Mouse (Mus musculus) heart, postnatal 14 days (tissue): ENCODE results near the gene Cfap45. TPM values are rescaled to one million over a fixed set of nuclear protein-coding genes. Genes with fewer than 3 reads are reported as not detected.
A peak's percentile ranks its signal among the peaks of the same experiment; 100 is the strongest.

Source experiments
- DNase-seq, 2 experiments: peaks; one replicate each; pipeline ENCODE4 v3.0.0; 2021 to 2022
- intact Hi-C: fragments of 180-260 bp; cut with DNase I; formaldehyde crosslinking; loops from one replicate; pipeline ENCODE4 v1.15.1; 2025
- long read RNA-seq, 2 experiments: library from polyadenylated mRNA; stranded (forward); transcript quantifications; one replicate each; pipeline ENCODE4 v2.0.0; 2021
- total RNA-seq, 2 experiments: library from RNA; stranded (reverse); gene quantifications; 2 replicates each; pipeline ENCODE4 v1.2.3; 2021

Gene Cfap45
- 1 to 10 TPM in 1 of 2 experiments, under 1 TPM in 1; 0.63 to 2.0 TPM for total RNA-seq
- long read RNA-seq, experiment 1, partial matches to known transcripts = 2 of 2 reads
- long read RNA-seq, experiment 1, other reads (novel, unspliced or antisense) = 0 of 2 reads
- long read RNA-seq, experiment 2, partial matches to known transcripts = 2 of 4 reads
- long read RNA-seq, experiment 2, other reads (novel, unspliced or antisense) = 0 of 4 reads

DNA sequence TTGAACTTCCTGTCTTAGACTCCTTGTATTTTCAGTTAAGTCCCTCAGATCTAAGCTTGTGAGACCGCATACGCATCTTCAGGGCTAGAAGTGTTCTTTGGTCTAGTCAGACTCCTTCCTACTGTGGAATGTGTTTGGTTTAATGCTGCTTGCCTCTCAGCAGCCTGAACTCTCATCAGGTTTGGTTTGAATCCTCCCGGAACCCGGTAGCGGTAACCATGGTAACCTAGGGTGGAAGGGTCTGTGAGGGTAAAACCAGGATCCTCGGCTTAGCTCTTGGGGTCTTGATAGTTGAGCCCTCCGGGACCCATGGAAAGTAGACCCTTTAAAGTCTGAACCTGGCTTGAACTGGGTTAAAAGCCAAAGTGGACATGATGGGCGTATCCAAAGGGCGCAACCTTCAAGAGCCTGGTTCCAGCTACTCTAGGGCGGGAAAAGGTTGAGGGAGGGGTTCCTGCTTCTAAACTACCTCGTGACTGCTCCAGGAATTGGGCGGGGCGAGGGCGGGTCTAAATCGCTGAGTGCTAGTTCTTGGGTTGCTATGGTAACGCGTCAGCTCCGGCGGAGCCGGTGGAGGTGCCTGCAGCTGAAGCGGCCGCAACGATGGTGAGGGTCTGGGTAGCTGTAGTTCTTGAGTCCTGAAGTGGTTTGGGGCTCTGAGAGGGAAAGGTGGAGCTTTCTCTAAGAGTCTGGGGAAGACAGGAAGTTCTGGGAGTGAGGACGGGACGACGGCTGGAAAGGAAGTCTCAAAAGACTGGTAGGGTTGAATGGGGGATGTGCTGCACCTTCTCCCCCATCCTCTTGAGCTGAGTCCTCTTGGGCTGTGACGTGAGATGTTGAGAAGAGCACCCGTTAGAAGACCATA is at the start of gene Cfap45:
Gene Cfap45, plus strand, starts transcription at position 226 of the 865 bp plus-strand sequence.
- peak; percentile 75 to 77 for DNase-seq
- intact Hi-C loops = loop anchor here (2.0 kb wide), 1 partner anchor 20 kb away; the partner anchor contains the start of gene Tagln2

DNA sequence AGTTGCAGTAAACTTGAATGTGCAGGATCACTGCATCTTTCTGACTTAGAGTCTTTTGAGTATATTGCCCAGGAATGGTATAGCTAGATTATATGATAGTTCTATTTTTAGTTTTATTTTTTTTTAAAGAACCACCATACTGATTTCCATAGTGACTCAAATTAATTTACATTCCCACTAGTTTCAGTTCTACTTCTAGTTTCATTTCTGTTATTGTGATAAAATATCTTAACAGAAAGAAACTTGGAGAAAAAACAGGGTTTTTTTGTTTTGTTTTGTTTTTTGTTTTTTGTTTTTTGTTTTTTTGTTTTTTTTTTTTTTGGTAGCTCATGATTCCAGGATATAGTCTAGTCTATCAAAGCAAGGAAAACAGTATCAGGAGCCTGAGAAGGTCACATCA is 47.7 kb upstream of the Cfap45 start:
- no peak for DNase-seq
- intact Hi-C loops = no loop called here

DNA sequence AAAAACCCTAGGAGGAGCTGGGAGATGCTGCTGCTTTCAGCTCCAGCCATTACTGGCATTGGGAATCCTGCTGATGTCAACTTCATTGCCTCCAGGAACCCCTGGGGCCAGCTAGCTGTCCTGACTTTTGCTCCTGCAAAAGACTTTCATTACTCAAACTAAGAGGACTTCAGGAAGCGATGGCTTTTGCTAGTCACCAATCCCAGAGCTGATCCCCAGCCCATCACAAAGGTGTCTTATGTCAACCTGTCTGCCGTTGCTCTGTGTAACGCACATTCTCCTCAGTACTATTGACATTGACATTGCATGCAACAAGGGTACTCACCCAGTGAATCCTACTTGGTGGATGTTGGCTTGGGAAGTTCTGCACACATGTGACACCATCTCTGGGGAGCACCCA is 46.4 kb upstream of the Cfap45 start:
- intact Hi-C loops = no loop called here
- no peak for DNase-seq

DNA sequence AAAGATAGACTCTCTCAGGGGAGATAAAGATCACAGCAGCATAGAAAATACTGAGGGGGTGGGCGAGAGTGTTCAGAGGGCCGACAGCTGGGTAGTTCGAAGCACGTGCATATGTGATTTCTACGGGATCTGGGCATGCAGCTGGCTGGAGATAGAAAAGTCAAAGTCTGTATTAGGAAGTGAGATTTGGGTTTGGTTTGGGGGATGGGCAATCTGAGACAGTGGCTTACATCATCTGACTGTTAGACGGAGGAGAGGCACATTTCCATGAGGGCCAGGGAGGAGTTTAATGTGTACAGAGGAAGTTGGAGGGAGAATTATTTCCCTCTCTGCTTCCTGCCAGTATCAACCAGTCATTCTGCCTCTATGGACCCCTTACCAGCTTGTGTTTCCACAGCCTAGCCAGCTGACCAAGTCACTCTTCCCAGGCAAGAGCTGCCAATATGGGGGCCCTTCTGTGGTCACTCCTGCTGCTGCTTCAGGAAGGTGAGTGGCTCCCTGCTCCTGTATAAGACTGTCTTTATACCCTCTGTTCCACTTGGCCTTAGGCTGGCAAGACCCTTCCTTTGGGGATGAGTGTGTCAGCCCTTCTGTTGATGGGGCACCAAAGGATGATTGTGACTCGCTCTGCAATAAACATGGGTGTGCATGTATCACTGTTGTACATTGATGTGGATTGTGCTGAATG is 45.4 kb upstream of the Cfap45 start, which contains the start of gene Slamf9:
Gene Slamf9, plus strand, starts transcription at position 305 of the 688 bp plus-strand sequence.
- intact Hi-C loops = no loop called here
- DNase-seq = no peak

DNA sequence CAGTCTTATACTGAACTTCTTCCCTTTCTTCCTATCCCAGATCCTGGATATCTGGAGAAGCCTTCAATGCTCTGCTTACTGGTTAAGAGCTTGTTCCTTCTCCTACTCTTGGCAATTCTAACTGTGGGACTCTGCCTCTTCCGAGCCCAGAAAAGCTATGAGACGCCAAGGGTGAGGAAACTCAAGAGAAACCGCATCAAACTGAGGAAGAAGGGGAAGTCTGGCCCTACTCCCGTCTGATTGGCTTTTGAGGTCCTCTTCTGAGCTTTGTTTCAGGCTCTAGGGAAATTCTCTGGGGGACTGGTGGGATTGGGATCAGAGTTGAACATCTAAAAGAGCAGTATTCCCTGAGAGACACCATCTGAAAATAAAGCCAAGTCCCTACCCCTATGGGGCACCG is 42.6 kb upstream of the Cfap45 start:
- intact Hi-C loops = no loop called here
- DNase-seq = no peak

DNA sequence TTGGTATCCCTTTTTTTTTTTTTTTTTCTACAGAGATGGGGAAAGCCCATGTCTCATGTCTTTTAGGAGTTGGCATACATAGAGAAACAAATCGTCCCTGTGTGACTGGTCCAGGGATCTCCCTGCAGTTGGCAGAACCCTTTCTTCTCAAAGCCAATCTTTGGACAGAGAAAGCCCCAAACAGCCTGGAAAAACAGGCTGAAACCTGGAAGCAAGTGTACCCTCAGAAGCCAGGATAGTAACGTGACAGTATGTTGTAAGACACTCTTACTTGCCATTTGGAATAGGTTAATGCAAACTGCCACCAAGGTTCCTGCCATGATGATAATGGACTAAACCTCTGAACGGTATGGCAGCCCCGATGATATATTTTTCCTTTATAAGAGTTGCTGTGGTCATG is 40.2 kb upstream of the Cfap45 start:
- intact Hi-C loops = no loop called here
- no peak for DNase-seq

DNA sequence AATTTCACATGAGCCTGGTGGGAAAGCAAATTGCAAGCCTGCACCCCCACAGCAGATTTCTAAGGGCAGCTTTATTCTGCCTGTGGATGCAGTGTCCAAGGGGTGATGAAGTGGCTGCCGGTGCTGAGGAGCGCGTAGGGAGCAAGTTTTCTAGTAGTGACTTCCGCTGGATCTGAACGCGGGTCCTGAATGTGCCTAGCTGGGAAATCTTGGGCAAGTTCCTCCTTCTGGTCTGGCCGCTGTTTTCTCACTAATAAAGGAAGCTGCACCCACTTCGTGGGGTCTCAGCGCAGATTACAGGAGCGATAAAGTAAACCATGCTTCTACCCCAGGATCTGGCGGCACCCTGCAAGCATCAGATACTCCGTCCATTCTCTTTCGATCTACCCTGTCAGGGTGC is 39.5 kb upstream of the Cfap45 start:
- DNase-seq = no peak
- intact Hi-C loops = no loop called here

DNA sequence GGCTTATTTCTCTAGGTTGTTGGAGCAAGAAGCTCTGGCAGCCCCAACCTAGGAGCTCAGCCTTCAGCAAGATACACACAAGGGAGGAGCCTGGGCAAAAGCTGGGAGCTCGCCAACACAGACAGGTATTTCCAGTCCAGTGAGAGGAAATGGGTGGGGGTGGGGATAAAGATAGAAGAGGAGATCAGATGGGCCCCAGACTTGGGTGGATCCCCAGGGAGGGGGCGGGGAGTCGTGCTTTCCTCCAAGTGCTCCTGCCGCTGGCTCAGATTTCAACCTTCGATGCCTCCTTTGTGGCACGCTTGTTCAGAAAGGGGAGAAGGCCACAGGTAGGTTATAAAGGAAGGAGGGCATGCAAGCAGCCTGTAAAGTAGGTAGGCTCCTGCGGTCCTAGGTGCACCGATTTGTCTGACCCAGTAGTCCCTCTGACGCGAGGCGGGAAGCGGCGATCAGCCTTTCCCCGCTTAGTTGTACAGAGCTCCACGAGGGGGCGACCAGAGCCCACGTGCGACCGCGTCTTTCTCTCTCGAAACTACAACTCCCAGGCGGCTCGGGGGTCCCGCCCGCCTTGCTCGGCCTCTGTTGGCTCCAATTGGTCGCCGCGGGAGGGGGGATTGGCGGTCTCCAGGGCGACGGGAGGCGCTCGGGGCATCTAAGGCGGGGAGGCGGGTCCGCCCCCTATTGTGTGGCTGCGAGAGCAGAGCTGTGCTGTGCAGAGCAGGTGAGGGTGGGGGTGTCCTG is 38.9 kb upstream of the Cfap45 start, which contains the start of gene Igsf9:
Gene Igsf9, plus strand, starts transcription at position 249 of the 741 bp plus-strand sequence.
- intact Hi-C loops = no loop called here
- peak; percentile 89 to 90 for DNase-seq

DNA sequence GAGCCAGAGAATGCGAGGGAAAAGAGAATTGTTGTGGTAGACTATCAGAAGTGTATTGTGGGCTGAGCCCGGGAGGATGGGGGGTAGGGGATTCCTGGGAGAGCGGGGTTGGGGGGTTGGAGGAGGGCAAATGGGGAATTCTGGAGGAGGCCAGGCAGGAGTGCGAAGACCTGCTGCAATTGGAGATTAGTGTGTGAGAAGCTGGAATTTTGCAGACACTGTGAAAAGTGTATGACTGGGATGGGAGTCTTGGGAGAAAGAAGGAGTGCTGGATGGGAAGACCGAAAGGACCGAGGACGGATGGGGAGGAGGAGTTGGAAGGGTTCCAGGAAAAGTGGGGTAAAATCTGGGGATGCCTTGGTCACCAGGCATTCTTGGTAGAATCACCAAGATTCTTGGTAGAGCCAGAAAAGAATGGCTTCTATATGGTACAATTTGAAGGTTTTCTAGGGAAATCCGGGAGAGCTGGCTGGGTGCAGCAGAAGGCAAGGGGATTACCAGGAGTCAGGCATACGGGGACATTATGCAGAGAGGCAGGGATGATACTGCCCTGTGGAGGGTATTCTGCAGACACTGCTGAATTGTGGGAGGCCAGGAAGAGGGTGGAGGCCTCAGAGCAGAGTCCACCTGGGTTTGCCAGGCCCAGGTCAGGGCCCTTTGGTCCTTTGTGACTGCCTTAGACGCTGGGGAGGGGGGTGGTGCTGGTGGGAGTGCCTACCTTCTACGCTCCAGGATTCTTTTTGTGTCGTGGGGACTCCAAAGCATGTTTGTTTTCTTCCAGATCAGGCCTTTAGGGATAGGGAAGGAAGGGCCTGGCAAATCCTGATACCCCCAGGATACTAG is 37.9 kb upstream of the Cfap45 start:
- intact Hi-C loops = no loop called here
- DNase-seq = no peak

DNA sequence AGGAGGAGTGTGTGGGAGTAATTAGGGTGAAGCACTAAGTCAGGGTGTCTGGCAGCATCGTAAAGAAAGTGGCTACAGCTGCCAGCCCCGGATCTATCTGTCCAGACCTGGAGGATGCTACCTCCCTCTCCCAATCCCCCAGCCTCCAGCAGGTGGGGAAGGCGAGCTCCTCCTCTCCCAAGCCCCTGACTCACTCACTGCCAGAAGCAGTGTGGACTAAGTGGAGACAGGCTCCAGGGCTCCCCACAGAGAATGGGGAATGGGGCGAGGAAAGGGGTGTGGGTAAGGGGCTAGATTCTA is 37.3 kb upstream of the Cfap45 start:
- no peak for DNase-seq
- intact Hi-C loops = no loop called here

DNA sequence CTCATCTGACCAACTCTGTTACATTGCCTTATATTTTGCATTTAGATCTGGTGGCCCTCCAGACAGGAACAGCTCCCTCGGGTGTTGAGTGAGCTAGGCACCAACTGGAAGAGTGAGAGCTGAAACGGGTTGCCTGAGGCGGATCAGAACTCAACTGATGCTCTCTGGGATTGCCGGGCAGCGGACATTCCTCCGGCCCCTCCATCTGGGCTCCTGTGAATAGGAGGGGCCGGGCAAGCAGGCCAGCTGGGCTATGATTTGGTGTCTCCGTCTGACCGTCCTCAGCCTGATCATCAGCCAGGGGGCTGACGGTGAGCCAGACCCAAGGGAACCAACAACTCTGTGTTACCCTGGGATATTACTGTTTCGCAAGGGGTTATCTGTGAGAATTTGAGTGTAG is 36.4 kb upstream of the Cfap45 start:
- intact Hi-C loops = no loop called here
- DNase-seq = no peak

DNA sequence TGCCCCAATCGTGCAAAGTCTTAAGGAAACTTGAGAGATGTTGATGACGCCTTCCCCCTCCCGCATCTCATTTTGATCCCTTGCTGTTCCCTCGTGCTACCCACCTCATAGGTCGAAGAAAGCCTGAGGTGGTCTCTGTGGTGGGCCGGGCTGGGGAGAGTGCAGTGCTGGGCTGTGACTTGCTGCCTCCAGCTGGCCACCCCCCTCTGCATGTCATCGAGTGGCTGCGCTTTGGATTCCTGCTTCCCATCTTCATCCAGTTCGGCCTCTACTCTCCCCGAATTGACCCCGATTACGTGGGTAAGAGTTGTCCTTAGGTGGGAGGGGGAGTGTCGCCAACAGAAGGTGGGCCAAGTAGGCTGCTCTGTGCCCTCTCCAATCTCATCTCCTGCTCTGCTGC is 35.9 kb upstream of the Cfap45 start:
- DNase-seq = no peak
- intact Hi-C loops = no loop called here

DNA sequence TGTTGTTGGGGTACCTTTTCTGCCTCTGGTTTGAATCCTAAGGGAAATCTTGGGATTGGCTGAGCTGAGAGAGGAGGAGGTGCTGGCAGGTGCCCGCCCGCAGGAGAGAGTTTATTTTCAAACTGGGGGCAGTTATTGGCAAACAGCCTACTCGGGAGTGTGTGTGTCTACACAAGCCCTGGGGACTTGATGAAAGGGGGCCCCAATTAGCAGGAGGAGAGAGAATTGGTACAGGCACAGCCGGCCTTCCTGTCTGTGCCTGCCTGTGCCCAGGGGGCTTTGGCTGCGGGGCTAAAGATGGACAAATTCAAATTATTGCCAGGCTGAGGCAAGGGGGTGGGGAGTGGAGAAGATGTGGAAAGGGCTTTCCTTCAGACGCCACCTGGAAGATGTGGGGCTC is 34.8 kb upstream of the Cfap45 start:
- no peak for DNase-seq
- intact Hi-C loops = no loop called here

DNA sequence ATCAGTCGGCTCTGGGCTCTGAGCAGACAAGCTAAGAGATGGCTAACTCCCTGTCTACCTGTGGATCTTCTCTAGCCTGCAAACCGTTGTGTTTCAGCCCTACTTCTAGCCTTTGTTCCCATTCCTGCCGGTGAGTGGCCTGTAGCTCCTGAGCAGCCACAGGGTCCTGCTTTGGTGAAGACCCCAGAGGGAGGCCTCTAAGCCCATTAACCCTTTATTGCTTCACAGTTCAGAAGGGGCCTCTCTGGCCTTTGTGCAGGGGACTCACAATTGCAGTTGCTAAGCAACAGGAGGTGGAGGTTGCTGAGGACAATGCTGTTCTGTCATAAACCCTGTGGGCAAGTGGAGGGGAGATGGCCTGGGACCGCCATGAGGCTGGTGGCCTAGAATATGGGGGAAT is 34.4 kb upstream of the Cfap45 start:
- intact Hi-C loops = no loop called here
- no peak for DNase-seq

DNA sequence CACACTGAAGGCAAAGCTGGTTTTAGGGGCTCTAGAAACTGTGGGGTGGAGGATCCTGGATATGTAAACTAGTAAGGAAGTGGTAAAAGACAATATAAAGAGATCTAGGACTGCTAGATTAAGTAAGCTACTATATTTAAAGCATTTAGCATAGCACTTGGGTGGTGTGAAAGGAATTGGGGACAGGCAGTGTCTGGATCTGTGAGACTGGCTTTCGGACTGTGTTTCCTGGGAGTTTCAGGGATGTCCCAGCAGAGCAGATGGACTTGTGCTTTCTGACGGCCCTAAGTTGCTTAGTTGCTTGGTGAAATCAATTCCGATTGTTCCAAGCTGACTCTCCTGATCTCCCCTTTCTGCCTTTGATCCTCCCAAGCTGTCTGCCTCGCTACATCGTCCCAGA is 34.0 kb upstream of the Cfap45 start:
- DNase-seq = no peak
- intact Hi-C loops = no loop called here

DNA sequence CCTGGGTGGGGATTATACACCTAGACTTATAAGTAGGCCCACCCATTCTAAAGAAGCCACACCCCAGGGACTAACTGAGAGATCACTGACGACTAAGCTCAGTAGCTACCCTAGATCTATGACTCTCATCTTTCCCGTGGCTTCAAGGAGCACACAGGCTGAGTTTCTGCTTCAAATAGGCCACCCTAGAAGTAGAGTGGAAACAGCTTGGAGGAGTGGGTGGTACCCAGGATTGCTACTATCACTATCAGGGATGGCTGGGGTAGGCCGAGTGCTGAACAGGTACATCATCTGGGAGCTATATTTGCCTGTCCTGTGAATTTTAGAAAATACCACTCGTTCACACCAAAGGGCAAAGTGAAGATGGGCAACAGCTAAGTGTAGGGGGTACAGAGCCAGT is 32.7 kb upstream of the Cfap45 start:
- intact Hi-C loops = no loop called here
- DNase-seq = no peak

DNA sequence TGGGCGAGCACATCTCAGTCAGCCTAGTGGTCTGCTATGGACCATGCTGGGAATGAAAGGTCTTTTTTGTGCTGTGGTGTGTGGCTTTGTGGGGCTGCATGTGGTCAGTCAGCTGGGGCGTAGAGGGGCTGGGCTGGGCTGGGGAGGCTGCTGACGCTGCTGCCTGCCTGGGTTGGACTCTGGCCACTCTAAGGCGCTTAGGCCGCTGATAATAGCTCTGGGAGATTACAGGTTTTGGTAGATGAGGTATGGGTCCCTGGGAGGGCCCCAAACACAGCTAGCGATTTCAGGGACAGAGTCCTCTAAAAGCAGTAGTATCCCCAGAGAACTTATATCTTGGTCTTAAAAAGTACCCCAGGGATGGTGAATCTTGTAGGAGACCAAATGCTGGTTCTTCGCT is 31.8 kb upstream of the Cfap45 start:
- DNase-seq = no peak
- intact Hi-C loops = no loop called here

DNA sequence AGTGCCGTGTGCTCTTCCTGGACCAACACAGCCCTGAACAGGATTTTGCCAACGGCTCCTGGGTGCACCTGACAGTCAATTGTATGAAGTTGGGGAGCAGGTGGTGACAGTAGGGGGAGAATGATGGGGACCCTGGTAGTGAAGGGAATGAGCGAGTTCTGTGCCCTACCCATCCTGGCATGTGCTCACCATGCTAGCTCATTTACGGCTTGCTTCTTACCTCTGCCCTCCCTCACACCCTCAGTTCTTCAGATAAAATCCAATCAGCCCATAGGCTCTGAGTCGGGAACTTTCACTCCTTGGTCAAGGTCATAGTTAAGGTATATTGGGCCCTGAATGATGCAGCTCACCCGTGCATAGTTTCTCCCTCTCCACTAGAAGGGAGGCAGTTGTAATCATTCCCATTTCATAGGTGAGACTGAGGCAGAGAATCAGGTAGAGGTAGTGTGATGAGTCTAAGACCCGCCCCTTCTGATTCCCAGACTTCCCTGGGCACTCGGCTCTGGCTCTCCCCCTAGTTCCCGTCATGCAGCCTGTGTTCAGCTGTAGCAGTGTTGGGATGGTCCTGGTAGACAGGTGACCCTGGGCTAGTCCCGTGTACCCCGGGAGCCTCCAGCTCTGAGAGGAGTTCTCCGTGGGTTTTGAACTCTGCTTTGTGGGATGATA is 30.9 kb upstream of the Cfap45 start:
- intact Hi-C loops = loop anchor here (1.0 to 10.0 kb wide), 5 partner anchors 38 to 913 kb away; partner anchors contain the start of gene Dusp23
- no peak for DNase-seq

DNA sequence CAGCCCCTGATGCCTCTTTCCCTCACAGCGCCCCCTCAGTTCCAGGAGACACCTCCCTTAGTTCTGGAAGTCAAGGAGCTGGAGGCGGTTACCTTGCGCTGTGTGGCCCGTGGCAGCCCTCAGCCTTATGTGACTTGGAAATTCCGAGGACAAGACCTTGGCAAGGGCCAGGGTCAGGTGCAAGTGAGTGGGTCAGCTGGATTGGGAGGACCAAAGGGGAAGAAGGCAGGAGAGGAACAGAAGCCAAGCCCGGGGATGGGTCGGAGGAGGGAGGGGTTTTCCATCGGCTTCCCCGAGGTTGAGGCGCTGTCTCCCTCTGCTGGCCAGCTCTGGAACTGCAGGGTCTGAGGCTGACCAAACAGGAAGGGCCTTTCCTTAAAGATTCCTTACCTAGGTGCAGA is 30.3 kb upstream of the Cfap45 start:
- DNase-seq = peak; percentile 91 to 96
- intact Hi-C loops = loop anchor here (1.0 to 10.0 kb wide), 5 partner anchors 37 to 912 kb away; partner anchors contain the start of gene Dusp23
